Mouse (Mus musculus): ENCODE results near the gene Cntnap4.

GRCm38 (mm10) chr8:112743331-112743730, 173.5 kb downstream of the Cntnap4 start:
- TF ChIP-seq POLR2A (IDR thresholded peaks at IDR 0.05; ENCODE audit: low read depth, low read length) (no peak), NRF1 (IDR thresholded peaks at IDR 0.05; ENCODE audit: low read depth, low read length) (no peak), MAX (IDR thresholded peaks at IDR 0.05; ENCODE audit: low read length) (no peak), CTCF (conservative IDR thresholded peaks at IDR 0.05 in 1 of 2, IDR thresholded peaks at IDR 0.05 in 1 of 2; ENCODE audit: low read depth in 2 of 2, low read length in 2 of 2) (no peak), ZNF384 (IDR thresholded peaks at IDR 0.05; ENCODE audit: low read depth, low read length) (no peak), E2F4 (IDR thresholded peaks at IDR 0.05; ENCODE audit: insufficient replicate concordance, low read depth, low read length) (no peak), POLR2AphosphoS2 (IDR thresholded peaks at IDR 0.05; ENCODE audit: low read depth, low read length) (no peak), ZC3H11A (IDR thresholded peaks at IDR 0.05; ENCODE audit: low read depth, low read length) (no peak), ZMIZ1 (IDR thresholded peaks at IDR 0.05; ENCODE audit: low read depth, low read length) (no peak), IRF4 (IDR thresholded peaks at IDR 0.05; ENCODE audit: low read depth, low read length) (no peak), JUND (conservative IDR thresholded peaks at IDR 0.05; ENCODE audit: low read depth, low read length) (no peak)
